Mouse (Mus musculus) stomach, embryonic 15.5 days (tissue): ENCODE measurements around the gene Vps29. TPM values are rescaled to one million over a fixed set of nuclear protein-coding genes. Genes with fewer than 3 reads are reported as not detected.

Experiments used
- ATAC-seq: fragments of 200-750 bp; cut with Nextera tagmentation; 2 replicates; pipeline ENCODE4 v1.8.0; 2017; ENCODE audit warnings: low read depth, moderate number of reproducible peaks, moderate TSS enrichment; ENCODE audit not compliant: insufficient read depth, low FRiP score
- H3K27ac ChIP-seq: fragments of 300-500 bp; sonication (generic); 2 replicates; pipeline ENCODE4 v1.5.1; 2015; ENCODE audit warnings: mild to moderate bottlenecking, inconsistent platforms
- H3K27me3 ChIP-seq: fragments of 300-500 bp; sonication (generic); replicated peaks from 2 replicates; pipeline ENCODE4 v1.6.1; 2015; ENCODE audit warnings: inconsistent platforms
- H3K36me3 ChIP-seq: fragments of 300-500 bp; sonication (generic); 2 replicates; pipeline ENCODE4 v1.6.1; 2015; ENCODE audit warnings: inconsistent platforms
- H3K4me1 ChIP-seq: fragments of 300-500 bp; sonication (generic); 2 replicates; pipeline ENCODE4 v1.6.1; 2015; ENCODE audit warnings: inconsistent platforms
- H3K4me2 ChIP-seq: fragments of 300-500 bp; sonication (generic); 2 replicates; pipeline ENCODE4 v1.6.1; 2015; ENCODE audit warnings: mild to moderate bottlenecking, inconsistent platforms
- H3K4me3 ChIP-seq: fragments of 300-500 bp; sonication (generic); replicated peaks from 2 replicates; pipeline ENCODE4 v1.5.1; 2015; ENCODE audit warnings: inconsistent platforms
- H3K9ac ChIP-seq: fragments of 300-500 bp; sonication (generic); 2 replicates; pipeline ENCODE4 v1.6.1; 2015; ENCODE audit warnings: inconsistent platforms
- H3K9me3 ChIP-seq: fragments of 300-500 bp; sonication (generic); 2 replicates; pipeline ENCODE4 v1.6.1; 2016; ENCODE audit warnings: inconsistent platforms
- WGBS: fragments of 180-500 bp; shearing (Covaris S2); methylation state at CpG from one replicate; pipeline ENCODE4 v1.1.7; 2015; 5-methylcytosine and 5-hydroxymethylcytosine counted together
- polyA plus RNA-seq: library from polyadenylated mRNA; unstranded; fragments of >200 nt; fragmentation: Nextera tagmentation; extraction: Ambion mirVana; gene quantifications from 2 replicates; pipeline ENCODE4 v1.2.1, GENCODE M21; 2015

The Vps29 gene
- polyA plus RNA-seq, 1 experiment from 2014 or later = 218 TPM

DNA sequence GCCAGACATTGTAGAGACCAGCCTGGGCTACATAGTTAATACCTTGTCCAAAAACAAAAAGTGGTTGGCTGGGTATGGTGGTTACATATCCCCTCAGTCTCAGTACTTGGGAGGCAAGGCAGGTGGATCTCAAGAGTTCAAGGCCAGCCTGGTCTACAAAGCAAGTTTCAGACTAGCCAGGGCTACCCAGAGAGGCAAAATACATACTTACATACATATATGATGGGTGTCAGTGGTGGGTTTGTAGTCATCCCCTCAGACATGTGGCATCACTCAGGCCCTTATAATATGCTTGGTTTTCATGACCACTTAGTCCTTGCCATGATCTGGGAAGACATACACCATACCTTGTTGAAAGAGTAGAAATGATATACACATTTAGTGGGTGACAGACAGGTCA lies 36.5 kb downstream of the Vps29 start:
- Histone ChIP-seq H3K9me3 (no peaks in the 10 kb centered on the region), H3K36me3 (no peaks in the 10 kb centered on the region), H3K4me1 (peaks cover 7% of the 10 kb centered on the region; the same call in 1 of the 2 replicates), H3K4me2 (no peak overlapping the region), H3K4me3 (no peak overlapping the region), H3K27ac (no peak overlapping the region), H3K9ac (no peak overlapping the region), H3K27me3 (no peaks in the 10 kb centered on the region)
- no peak for ATAC-seq

GRCm38 (mm10) chr5:122391178-122391785 lies 37.1 kb downstream of the Vps29 start:
- Histone ChIP-seq H3K27ac (no peak overlapping the region), H3K9me3 (no peaks in the 10 kb centered on the region), H3K4me1 (peaks cover 7% of the 10 kb centered on the region; the same call in 1 of the 2 replicates), H3K27me3 (no peaks in the 10 kb centered on the region), H3K4me2 (peak overlapping the region; percentile 34), H3K9ac (no peak overlapping the region), H3K4me3 (peak overlapping the region; percentile 90), H3K36me3 (no peaks in the 10 kb centered on the region)
- no peak for ATAC-seq
- WGBS = 47% methylated on average over 15 of the region's 16 CpGs

- peak; percentile 89 for ATAC-seq
- peak within 1 kb of the TSS; percentile 61; the same call in 1 of the 2 replicates for H3K27ac ChIP-seq
- no peaks in the 10 kb centered on the region for H3K36me3 ChIP-seq
- under 1% methylated on average over 39 of the region's 39 CpGs for WGBS
- H3K27me3 ChIP-seq = no peaks in the 10 kb centered on the region
- H3K4me1 ChIP-seq = peaks cover 7% of the 10 kb centered on the region; the same call in 1 of the 2 replicates
- peak within 1 kb of the TSS; percentile 77 for H3K4me2 ChIP-seq
- H3K4me3 ChIP-seq = peak within 1 kb of the TSS; percentile 90
- H3K9me3 ChIP-seq = no peaks in the 10 kb centered on the region
- peak within 1 kb of the TSS; percentile 88 for H3K9ac ChIP-seq
These were observed 37.6 kb downstream of the Vps29 start, which contains the start of gene Arpc3 for GRCm38 (mm10) chr5:122391786-122392180. Gene Arpc3, plus strand, starts transcription at chr5:122391878.

- Histone ChIP-seq H3K9me3 (no peaks in the 10 kb centered on the region), H3K4me3 (peak overlapping the region; percentile 90), H3K36me3 (no peaks in the 10 kb centered on the region), H3K4me1 (peaks cover 7% of the 10 kb centered on the region; the same call in 1 of the 2 replicates), H3K4me2 (peak overlapping the region; percentile 77), H3K27ac (peak overlapping the region; percentile 61; the same call in 1 of the 2 replicates), H3K27me3 (no peaks in the 10 kb centered on the region), H3K9ac (peak overlapping the region; percentile 88; the same call in 1 of the 2 replicates)
- ATAC-seq = peak; percentile 5; the same call in 1 of the 2 replicates
- WGBS = 14% methylated on average over 19 of the region's 19 CpGs
These were observed 38.2 kb downstream of the Vps29 start for GRCm38 (mm10) chr5:122392227-122393004.

DNA sequence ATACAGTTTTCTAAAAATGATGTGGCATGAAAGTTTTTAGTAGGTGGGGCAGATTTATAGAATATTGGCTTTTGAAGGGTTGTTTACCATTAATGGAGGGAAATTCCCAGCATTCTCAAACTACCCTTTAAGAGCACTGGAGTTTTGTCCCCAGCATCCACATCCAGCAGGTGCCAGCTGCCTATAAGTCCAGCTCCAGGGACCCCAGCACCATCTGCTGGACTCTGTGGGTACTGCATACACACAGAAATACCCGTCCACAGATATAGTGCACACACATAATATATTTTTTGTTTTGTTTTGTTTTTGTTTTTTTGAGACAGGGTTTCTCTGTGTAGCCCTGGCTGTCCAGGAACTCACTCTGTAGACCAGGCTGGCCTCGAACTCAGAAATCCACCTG lies 39.7 kb downstream of the Vps29 start:
- Histone ChIP-seq H3K4me1 (peaks cover 7% of the 10 kb centered on the region; the same call in 1 of the 2 replicates), H3K9ac (no peak overlapping the region), H3K4me2 (no peak overlapping the region), H3K36me3 (no peaks in the 10 kb centered on the region), H3K9me3 (no peaks in the 10 kb centered on the region), H3K4me3 (no peak overlapping the region), H3K27ac (no peak overlapping the region), H3K27me3 (no peaks in the 10 kb centered on the region)
- 64% methylated on average over 2 of the region's 2 CpGs for WGBS
- ATAC-seq = no peak

GRCm38 (mm10) chr5:122396791-122397190 lies 42.6 kb downstream of the Vps29 start:
- Histone ChIP-seq H3K27me3 (no peaks in the 10 kb centered on the region), H3K4me1 (peaks cover 10% of the 10 kb centered on the region), H3K27ac (no peak overlapping the region), H3K9ac (no peak overlapping the region), H3K4me3 (no peak overlapping the region), H3K4me2 (no peak overlapping the region), H3K9me3 (no peaks in the 10 kb centered on the region), H3K36me3 (no peaks in the 10 kb centered on the region)
- WGBS = 80% methylated on average over 10 of the region's 10 CpGs
- no peak for ATAC-seq

GRCm38 (mm10) chr5:122397495-122397894 lies 43.3 kb downstream of the Vps29 start:
- H3K36me3 ChIP-seq = peaks cover 3% of the 10 kb centered on the region; the same call in 1 of the 2 replicates
- no peak overlapping the region; the same call in 1 of the 2 replicates for H3K27ac ChIP-seq
- H3K9me3 ChIP-seq = no peaks in the 10 kb centered on the region
- no peak for ATAC-seq
- no peak overlapping the region for H3K4me3 ChIP-seq
- no peak overlapping the region for H3K9ac ChIP-seq
- H3K4me2 ChIP-seq = no peak overlapping the region
- H3K4me1 ChIP-seq = peaks cover 9% of the 10 kb centered on the region
- H3K27me3 ChIP-seq = no peaks in the 10 kb centered on the region
- 90% methylated on average over 8 of the region's 8 CpGs for WGBS

DNA sequence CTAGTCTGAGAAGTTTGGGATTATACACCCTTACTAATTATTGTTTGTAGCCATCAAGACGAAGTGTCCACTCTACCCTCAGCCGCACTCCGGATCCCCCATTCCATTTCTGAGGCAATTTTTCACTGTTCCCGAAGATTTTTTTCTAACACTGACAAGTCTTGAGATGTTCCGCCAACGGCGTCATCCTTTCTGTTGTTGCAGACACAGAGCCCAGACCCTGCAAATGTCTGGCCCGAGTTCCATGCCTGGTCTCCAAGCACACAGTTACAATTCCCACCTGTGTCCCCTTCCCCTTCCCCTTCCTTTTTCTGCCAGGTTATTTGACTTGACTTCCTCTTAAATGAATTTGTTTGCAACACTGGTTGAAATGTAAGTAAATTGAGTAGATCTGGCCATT lies 45.7 kb downstream of the Vps29 start:
- Histone ChIP-seq H3K4me3 (no peak overlapping the region), H3K9ac (no peak overlapping the region), H3K27ac (peak overlapping the region; percentile 60; the same call in 1 of the 2 replicates), H3K36me3 (peaks cover 17% of the 10 kb centered on the region), H3K4me1 (peaks cover 3% of the 10 kb centered on the region), H3K9me3 (no peaks in the 10 kb centered on the region), H3K4me2 (no peak overlapping the region), H3K27me3 (no peaks in the 10 kb centered on the region)
- no peak for ATAC-seq
- 72% methylated on average over 8 of the region's 8 CpGs for WGBS

DNA sequence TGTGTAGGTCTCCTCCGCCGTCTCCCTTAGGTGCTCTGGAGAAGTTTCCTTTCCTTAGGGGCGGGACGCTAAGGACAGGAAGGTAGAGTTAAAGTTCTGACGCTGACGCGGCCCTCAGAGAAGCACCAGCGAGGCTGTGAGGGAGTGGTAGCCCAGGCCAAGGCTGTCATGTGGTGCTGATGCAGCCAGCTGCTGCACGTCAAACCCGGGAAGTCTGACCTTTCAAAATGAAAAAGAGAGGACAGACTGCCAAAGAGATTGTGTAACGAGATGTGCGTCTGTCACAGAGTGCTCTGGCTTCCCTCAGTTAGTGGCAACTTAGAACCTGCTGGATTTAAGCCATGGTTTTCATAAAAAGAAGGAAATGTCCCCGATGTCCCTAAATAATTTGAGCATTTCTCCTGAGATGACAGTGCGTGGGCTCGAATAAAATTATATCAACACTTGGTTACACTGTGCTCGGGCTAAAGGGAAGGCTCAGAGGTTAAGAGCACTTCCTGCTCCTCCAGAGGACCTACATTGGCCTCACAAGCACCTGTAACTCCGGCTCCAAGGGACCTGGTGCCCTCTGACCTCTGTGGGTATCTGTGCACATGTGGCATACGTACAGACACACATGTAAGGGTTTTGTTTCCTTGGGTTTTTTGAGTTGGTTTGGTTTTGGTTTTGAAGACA lies 46.6 kb downstream of the Vps29 start:
- no peak overlapping the region for H3K4me2 ChIP-seq
- peaks cover 26% of the 10 kb centered on the region for H3K36me3 ChIP-seq
- H3K4me1 ChIP-seq = peaks cover 3% of the 10 kb centered on the region
- WGBS = 50% methylated on average over 18 of the region's 18 CpGs
- no peak overlapping the region for H3K4me3 ChIP-seq
- no peak for ATAC-seq
- H3K9me3 ChIP-seq = no peaks in the 10 kb centered on the region
- H3K27me3 ChIP-seq = no peaks in the 10 kb centered on the region
- H3K27ac ChIP-seq = peak overlapping the region; percentile 60; the same call in 1 of the 2 replicates
- H3K9ac ChIP-seq = no peak overlapping the region

GRCm38 (mm10) chr5:122401303-122401640 lies 47.1 kb downstream of the Vps29 start:
- H3K4me1 ChIP-seq = peaks cover 3% of the 10 kb centered on the region
- no peak overlapping the region for H3K9ac ChIP-seq
- 24% methylated on average over 8 of the region's 8 CpGs for WGBS
- no peak overlapping the region for H3K4me2 ChIP-seq
- H3K27ac ChIP-seq = no peak overlapping the region
- H3K4me3 ChIP-seq = no peak overlapping the region
- H3K27me3 ChIP-seq = no peaks in the 10 kb centered on the region
- ATAC-seq = no peak
- H3K36me3 ChIP-seq = peaks cover 31% of the 10 kb centered on the region
- no peaks in the 10 kb centered on the region for H3K9me3 ChIP-seq

- no peak overlapping the region for H3K4me3 ChIP-seq
- no peak overlapping the region for H3K27ac ChIP-seq
- H3K9ac ChIP-seq = no peak overlapping the region
- H3K36me3 ChIP-seq = peaks cover 38% of the 10 kb centered on the region
- no peaks in the 10 kb centered on the region for H3K9me3 ChIP-seq
- H3K27me3 ChIP-seq = no peaks in the 10 kb centered on the region
- no peak for ATAC-seq
- peaks cover 3% of the 10 kb centered on the region for H3K4me1 ChIP-seq
- WGBS = 79% methylated on average over 13 of the region's 13 CpGs
- no peak overlapping the region for H3K4me2 ChIP-seq
These were observed 48.0 kb downstream of the Vps29 start for GRCm38 (mm10) chr5:122402160-122402559.

- ATAC-seq = no peak
- no peak overlapping the region for H3K9ac ChIP-seq
- H3K27ac ChIP-seq = no peak overlapping the region
- H3K4me1 ChIP-seq = peaks cover 3% of the 10 kb centered on the region
- H3K36me3 ChIP-seq = peaks cover 38% of the 10 kb centered on the region
- H3K4me2 ChIP-seq = no peak overlapping the region
- no peaks in the 10 kb centered on the region for H3K9me3 ChIP-seq
- WGBS = 81% methylated on average over 5 of the region's 5 CpGs
- no peaks in the 10 kb centered on the region for H3K27me3 ChIP-seq
- H3K4me3 ChIP-seq = no peak overlapping the region
These were observed 48.6 kb downstream of the Vps29 start for GRCm38 (mm10) chr5:122402772-122403171.
